Mouse (Mus musculus) intestine, embryonic 15.5 days (tissue): ENCODE measurements around the gene Crnkl1. TPM values are rescaled to one million over a fixed set of nuclear protein-coding genes. Genes with fewer than 3 reads are reported as not detected.

Experiments used
- ATAC-seq: fragments of 200-750 bp; cut with Nextera tagmentation; 2 replicates; pipeline ENCODE4 v1.8.0; 2017; ENCODE audit warnings: moderate TSS enrichment, moderate library complexity
- H3K27ac ChIP-seq: fragments of 300-500 bp; sonication (generic); 2 replicates; pipeline ENCODE4 v1.5.1; 2015; ENCODE audit warnings: mild to moderate bottlenecking, inconsistent platforms
- H3K27me3 ChIP-seq: fragments of 300-500 bp; sonication (generic); replicated peaks from 2 replicates; pipeline ENCODE4 v1.6.1; 2015; ENCODE audit warnings: inconsistent platforms
- H3K36me3 ChIP-seq: fragments of 300-500 bp; sonication (generic); 2 replicates; pipeline ENCODE4 v1.6.1; 2015; ENCODE audit warnings: inconsistent platforms
- H3K4me1 ChIP-seq: fragments of 300-500 bp; sonication (generic); replicated peaks from 2 replicates; pipeline ENCODE4 v1.6.1; 2015; ENCODE audit warnings: inconsistent platforms
- H3K4me2 ChIP-seq: fragments of 300-500 bp; sonication (generic); replicated peaks from 2 replicates; pipeline ENCODE4 v1.6.1; 2015; ENCODE audit warnings: mild to moderate bottlenecking, inconsistent platforms
- H3K4me3 ChIP-seq: fragments of 300-500 bp; sonication (generic); replicated peaks from 2 replicates; pipeline ENCODE4 v1.5.1; 2015; ENCODE audit warnings: inconsistent platforms
- H3K9ac ChIP-seq: fragments of 300-500 bp; sonication (generic); 2 replicates; pipeline ENCODE4 v1.6.1; 2015; ENCODE audit warnings: inconsistent platforms
- H3K9me3 ChIP-seq: fragments of 300-500 bp; sonication (generic); 2 replicates; pipeline ENCODE4 v1.6.1; 2016; ENCODE audit warnings: inconsistent platforms
- WGBS: fragments of 180-500 bp; shearing (Covaris S2); methylation state at CpG from one replicate; pipeline ENCODE4 v1.1.7; 2015; 5-methylcytosine and 5-hydroxymethylcytosine counted together
- polyA plus RNA-seq: library from polyadenylated mRNA; unstranded; fragments of >200 nt; fragmentation: Nextera tagmentation; extraction: Ambion mirVana; gene quantifications from 2 replicates; pipeline ENCODE4 v1.2.1, GENCODE M21; 2015

Crnkl1 gene
- polyA plus RNA-seq, 1 experiment from 2014 or later = 20.7 TPM

DNA sequence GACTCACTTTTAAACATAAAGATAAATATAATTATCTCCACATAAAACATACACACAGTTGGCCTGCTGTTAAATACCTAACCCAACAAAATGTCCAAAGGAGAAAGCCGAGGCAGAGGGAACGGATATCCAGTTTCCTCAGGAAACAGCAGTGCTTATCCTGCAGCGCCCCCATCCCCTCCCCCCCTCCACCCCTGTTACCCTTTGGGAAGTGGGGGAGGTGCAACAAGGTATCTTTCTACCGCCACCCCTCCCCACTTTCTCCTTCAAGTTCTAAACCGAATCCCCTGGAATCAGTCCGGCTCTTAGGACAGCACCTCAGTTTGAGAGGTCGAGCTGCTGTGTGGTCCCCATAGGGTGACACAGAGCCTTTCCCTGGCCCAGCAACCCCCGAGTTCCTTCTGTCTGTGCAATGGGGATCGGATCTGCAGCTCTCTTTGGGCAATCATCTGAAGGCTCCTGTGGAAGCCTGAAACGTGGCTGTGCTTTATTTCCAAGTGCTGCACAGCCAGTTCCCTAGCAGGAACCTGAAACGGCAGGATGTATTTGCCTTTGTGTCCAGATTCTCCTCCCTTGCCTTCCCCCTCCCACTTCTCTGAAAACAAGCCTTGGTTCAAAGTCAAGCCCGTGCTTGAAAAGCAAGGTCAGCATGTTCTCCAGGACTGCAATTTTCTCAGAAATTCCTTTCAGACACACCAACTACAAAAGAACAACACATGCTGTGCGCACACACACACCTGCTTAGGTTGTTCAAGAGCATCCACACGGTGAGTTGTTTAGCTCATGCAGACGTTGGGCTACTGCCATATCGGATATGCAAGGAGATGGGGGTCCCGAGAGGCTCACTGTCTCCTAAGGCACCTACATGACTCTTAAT lies 50.5 kb downstream of the Crnkl1 start:
- H3K27me3 ChIP-seq = no peaks in the 10 kb centered on the region
- H3K27ac ChIP-seq = peak overlapping the region; percentile 34
- no peak overlapping the region for H3K4me3 ChIP-seq
- H3K36me3 ChIP-seq = peaks cover 14% of the 10 kb centered on the region
- H3K9me3 ChIP-seq = no peaks in the 10 kb centered on the region
- no peak for ATAC-seq
- no peak overlapping the region for H3K4me2 ChIP-seq
- no peak overlapping the region for H3K9ac ChIP-seq
- 40% methylated on average over 17 of the region's 17 CpGs for WGBS
- H3K4me1 ChIP-seq = peaks cover 25% of the 10 kb centered on the region

DNA sequence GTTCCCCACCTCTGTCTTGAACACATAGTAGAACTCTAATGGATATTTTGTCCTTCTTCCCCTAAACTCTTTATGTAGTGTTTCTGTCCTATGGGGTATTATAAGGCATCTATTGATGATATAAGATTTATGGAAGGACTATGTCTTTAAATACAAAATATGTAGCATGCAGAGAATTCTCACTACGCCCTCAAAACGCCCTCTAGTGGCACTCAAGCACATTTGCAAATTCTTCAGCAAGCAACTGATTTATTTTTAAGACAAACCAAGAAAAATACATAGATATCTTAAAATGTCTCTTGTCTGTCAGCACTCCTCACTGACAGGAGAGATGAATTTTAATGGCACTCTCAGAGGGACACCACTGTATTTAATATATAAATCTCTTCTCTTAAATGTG lies 52.4 kb downstream of the Crnkl1 start:
- no peak overlapping the region for H3K4me2 ChIP-seq
- peaks cover 24% of the 10 kb centered on the region for H3K36me3 ChIP-seq
- peaks cover 20% of the 10 kb centered on the region for H3K4me1 ChIP-seq
- H3K9me3 ChIP-seq = no peaks in the 10 kb centered on the region
- WGBS = 22% methylated on average over 2 of the region's 2 CpGs
- no peak for ATAC-seq
- H3K9ac ChIP-seq = no peak overlapping the region
- no peak overlapping the region for H3K4me3 ChIP-seq
- no peak overlapping the region for H3K27ac ChIP-seq
- no peaks in the 10 kb centered on the region for H3K27me3 ChIP-seq

DNA sequence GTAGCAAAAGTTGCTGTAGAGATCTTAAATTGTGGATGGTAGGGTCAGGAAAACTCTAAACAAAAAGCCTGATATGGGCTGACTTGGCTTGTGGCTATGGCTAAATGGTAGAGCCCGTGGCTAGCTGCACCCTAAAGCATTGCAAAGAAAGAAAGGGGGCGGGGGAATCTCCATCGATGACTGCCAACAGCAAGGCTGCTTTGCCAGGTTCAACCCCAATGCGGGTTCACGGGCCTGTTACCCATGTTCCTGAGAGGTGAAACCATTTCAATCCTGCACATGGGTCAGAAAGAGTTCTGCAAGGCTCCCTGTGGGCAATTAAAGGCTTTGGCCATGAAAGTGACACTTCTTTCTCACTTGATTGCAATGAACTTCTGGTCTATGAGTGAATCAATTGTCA lies 52.9 kb downstream of the Crnkl1 start:
- Histone ChIP-seq H3K4me2 (no peak overlapping the region), H3K9ac (no peak overlapping the region), H3K4me3 (no peak overlapping the region), H3K27ac (no peak overlapping the region), H3K4me1 (peaks cover 20% of the 10 kb centered on the region), H3K9me3 (no peaks in the 10 kb centered on the region), H3K36me3 (peaks cover 28% of the 10 kb centered on the region), H3K27me3 (no peaks in the 10 kb centered on the region)
- 89% methylated on average over 5 of the region's 5 CpGs for WGBS
- ATAC-seq = no peak

DNA sequence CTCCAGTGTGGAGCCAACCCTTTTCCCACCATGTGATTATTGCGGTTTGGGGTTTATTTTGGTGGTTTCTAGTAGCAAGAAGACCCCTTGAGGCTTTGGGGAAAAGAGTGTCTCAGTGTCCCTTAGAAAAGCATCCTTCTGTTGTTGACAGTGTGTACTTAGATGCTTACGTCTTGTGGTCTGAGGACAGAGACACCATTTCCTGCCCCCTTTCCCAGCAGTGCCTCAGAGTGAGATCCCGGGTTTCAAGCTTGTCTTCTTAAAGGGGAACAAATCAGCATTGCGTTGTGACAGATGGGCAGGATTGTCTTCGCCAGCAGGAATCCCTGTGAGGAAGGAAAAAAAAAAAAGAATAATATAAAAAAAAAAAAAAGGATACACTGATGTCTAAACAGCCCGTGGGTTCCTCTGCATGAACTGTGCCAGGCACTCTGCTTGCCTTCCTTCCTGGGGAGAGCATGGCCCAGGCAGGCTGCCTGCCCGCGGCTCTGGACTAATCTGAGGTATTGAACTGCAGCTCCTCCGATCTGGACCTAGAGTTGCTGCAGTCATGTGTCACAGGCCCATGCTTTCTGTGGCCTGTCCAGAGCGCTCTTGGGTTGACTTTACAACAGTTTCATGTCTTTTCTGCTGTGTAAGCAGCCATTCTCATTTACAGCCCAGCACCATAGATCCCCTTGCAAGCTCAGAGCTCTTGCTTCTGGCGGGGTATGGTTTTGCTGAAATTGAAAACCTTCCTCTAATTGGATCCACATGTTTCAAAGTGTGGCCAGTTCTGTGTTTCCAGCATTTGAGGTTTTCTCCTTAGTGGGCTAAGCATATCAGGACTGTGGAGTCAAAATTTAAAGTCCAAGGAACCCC lies 53.7 kb downstream of the Crnkl1 start:
- 84% methylated on average over 11 of the region's 11 CpGs for WGBS
- H3K27ac ChIP-seq = no peak overlapping the region

DNA sequence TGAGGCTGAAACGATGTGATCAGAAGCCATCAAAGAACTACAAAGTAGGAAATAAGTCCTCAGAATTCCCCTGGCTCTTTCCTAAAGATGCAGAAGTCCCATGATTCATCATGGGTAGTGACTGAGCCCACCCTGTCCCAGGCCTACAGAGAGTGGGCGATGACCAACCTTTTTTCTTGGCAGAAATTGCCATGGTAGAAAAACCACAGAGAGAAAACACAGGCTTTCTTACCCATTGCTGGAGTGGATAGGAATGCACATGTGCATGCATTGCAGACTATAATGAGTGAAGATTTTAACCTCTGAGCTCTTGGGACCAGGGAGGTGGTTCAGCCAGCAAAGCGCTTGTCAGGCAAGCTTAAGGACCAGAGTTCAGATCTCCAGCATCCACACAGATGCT lies 57.6 kb downstream of the Crnkl1 start:
- Histone ChIP-seq H3K36me3 (peaks cover 32% of the 10 kb centered on the region), H3K27ac (no peak overlapping the region), H3K27me3 (no peaks in the 10 kb centered on the region), H3K9me3 (no peaks in the 10 kb centered on the region), H3K4me2 (no peak overlapping the region), H3K4me1 (0 out of 2 replicates have a peak, but pooled peaks cover 2% of the 10 kb centered on the region), H3K9ac (no peak overlapping the region), H3K4me3 (no peak overlapping the region)
- 95% methylated on average over 3 of the region's 3 CpGs for WGBS
- ATAC-seq = no peak

More for the DNA sequence above, 53.7 kb downstream of the Crnkl1 start:
- peaks cover 20% of the 10 kb centered on the region for H3K4me1 ChIP-seq
- H3K9me3 ChIP-seq = no peaks in the 10 kb centered on the region
- ATAC-seq = no peak
- peaks cover 37% of the 10 kb centered on the region for H3K36me3 ChIP-seq
- H3K4me2 ChIP-seq = no peak overlapping the region
- H3K4me3 ChIP-seq = no peak overlapping the region
- H3K27me3 ChIP-seq = no peaks in the 10 kb centered on the region
- no peak overlapping the region for H3K9ac ChIP-seq

DNA sequence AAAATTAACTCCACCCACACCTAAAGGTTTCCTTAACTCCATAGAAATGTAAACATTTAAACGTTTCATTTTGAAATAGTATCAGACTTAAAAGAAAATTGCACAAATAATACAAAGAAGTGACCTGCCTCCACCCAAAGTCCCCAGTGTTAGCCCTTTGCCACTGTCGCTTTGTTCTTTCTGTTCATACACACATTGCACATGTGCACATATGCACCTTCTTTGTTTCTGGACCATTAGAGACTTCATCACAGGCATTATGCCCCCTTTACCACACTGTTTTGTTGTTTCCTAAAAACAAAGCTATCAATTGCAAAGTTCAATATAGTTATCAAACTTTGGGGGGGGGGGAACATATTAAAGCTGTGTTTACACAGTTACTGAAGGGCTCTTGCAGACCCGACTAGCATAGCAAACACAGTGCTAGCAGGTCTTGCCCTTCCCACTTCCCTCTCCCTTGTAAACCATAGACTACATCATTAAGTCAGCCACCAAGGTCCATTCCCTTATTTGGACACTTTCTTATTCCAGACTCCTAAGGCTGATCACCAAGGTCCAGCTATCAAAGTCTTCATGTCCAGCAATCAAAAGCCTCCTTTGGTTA lies 59.8 kb downstream of the Crnkl1 start:
- no peak for ATAC-seq
- 0 out of 2 replicates have a peak, but pooled peaks cover 2% of the 10 kb centered on the region for H3K4me1 ChIP-seq
- H3K36me3 ChIP-seq = peaks cover 27% of the 10 kb centered on the region
- H3K4me3 ChIP-seq = no peak overlapping the region
- H3K4me2 ChIP-seq = no peak overlapping the region
- H3K9me3 ChIP-seq = no peaks in the 10 kb centered on the region
- no peak overlapping the region for H3K27ac ChIP-seq
- H3K27me3 ChIP-seq = no peaks in the 10 kb centered on the region
- 42% methylated on average over 3 of the region's 3 CpGs for WGBS
- H3K9ac ChIP-seq = no peak overlapping the region

DNA sequence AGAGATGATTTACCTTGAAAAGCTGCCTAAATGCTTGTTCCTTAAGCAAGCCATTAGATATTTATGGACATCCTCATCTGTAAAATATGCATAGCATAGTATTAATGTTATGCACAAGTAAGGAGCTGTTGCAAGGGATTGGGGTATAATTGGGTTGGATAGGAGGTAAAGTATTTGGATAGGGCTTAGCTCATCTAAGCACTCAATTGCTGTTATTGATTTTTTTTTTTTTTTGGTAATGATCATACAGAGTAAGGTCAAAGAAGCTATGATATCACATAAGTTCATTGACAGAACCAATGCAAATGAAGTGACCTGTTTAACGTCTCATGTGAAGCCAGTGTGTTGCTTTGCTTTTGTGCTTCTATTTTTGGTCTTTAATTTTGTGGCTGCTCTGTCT lies 60.9 kb downstream of the Crnkl1 start:
- Histone ChIP-seq H3K27me3 (no peaks in the 10 kb centered on the region), H3K27ac (no peak overlapping the region), H3K4me1 (0 out of 2 replicates have a peak, but pooled peaks cover 2% of the 10 kb centered on the region), H3K9me3 (no peaks in the 10 kb centered on the region), H3K4me3 (no peak overlapping the region), H3K4me2 (no peak overlapping the region), H3K9ac (no peak overlapping the region), H3K36me3 (peaks cover 20% of the 10 kb centered on the region)
- 61% methylated on average over 1 of the region's 1 CpGs for WGBS
- ATAC-seq = no peak

DNA sequence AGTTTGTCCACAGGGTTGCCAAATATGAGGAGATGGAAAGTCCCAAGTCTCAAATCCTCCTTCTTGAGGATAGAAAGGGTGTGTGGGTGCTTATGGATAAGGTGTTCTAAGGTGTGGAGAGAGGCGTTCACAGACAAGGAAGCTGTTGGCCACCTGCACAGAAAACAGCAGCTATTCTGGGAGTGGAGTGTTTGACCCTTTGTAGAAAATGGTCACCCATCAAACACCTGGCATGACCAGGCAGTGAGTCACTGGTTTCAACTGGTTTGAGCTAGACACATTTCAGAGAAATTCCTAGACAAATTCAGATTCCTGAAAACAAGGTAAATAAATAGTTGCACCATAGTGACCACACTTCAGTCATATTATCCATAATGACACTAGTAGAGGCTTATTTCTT lies 62.7 kb downstream of the Crnkl1 start:
- Histone ChIP-seq H3K9me3 (no peaks in the 10 kb centered on the region), H3K4me1 (0 out of 2 replicates have a peak, but pooled peaks cover 2% of the 10 kb centered on the region), H3K4me3 (no peak overlapping the region), H3K36me3 (peaks cover 11% of the 10 kb centered on the region), H3K27me3 (no peaks in the 10 kb centered on the region), H3K4me2 (no peak overlapping the region), H3K9ac (no peak overlapping the region), H3K27ac (no peak overlapping the region)
- WGBS = 77% methylated on average over 1 of the region's 1 CpGs
- no peak for ATAC-seq

DNA sequence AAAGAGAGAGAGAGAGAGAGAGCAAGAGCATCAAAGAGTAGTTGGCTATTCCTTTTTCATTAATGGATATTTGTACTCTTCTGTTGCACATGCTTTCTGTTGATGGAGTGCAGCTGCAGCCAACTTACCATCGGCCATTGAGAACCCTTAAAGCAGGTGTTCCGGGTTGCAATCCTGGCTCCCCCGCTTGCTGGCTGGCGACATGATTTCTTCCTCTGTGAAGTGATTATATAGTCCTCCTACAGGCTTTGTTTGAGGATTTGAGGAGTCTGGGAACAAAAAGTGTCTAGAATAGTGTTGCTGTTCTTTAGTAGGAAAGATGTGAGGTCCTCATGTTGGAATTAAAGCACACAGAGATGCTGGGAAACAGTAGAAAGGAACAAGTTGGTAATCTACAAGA lies 63.5 kb downstream of the Crnkl1 start:
- 83% methylated on average over 4 of the region's 4 CpGs for WGBS
- no peaks in the 10 kb centered on the region for H3K27me3 ChIP-seq
- H3K9me3 ChIP-seq = no peaks in the 10 kb centered on the region
- H3K4me3 ChIP-seq = no peak overlapping the region
- no peak overlapping the region for H3K9ac ChIP-seq
- no peak overlapping the region for H3K4me2 ChIP-seq
- 0 out of 2 replicates have a peak, but pooled peaks cover 2% of the 10 kb centered on the region for H3K4me1 ChIP-seq
- H3K27ac ChIP-seq = no peak overlapping the region
- no peak for ATAC-seq
- 0 out of 2 replicates have a peak, but pooled peaks cover 8% of the 10 kb centered on the region for H3K36me3 ChIP-seq

Other genes with a start within 250 kb of the Crnkl1 start
- gene Naa20, start 32.9 kb downstream of the Crnkl1 start, polyA plus RNA-seq = 145 and 157 TPM in 2 replicates
- gene Cfap61, start 230 bp downstream of the Crnkl1 start, polyA plus RNA-seq = 0.74 and 1.5 TPM in 2 replicates